Mouse (Mus musculus) MEL (cell line): ENCODE measurements around the gene Dcpp3. TPM values are rescaled to one million over a fixed set of nuclear protein-coding genes. Genes with fewer than 3 reads are reported as not detected.
"Not testable (repeated sequence)": the region's sequence is repeated elsewhere in the genome, so short reads cannot be mapped to it uniquely, and the experiment has no call there.

ENCODE experiments used
- DNase-seq: peaks from one replicate; pipeline ENCODE4 v3.0.0; 2011; ENCODE audit warnings: low read depth, low spot score
- H3K27ac ChIP-seq: 2 replicates; pipeline ENCODE4 v1.5.1; 2012; ENCODE audit warnings: low read depth, mild to moderate bottlenecking, control low read depth, low read length, moderate library complexity; ENCODE audit not compliant: control insufficient read depth
- H3K27me3 ChIP-seq, 2 experiments: fragments of 150-350 bp in 1 of 2; sonication (generic) in 1 of 2; 2 replicates each; pipeline ENCODE4 v1.6.1; 2012; ENCODE audit warnings: low read length in 2 of 2, mild to moderate bottlenecking in 2 of 2, improper control_type of control experiment in 1 of 2, moderate library complexity in 1 of 2; ENCODE audit not compliant: insufficient read depth in 2 of 2, control insufficient read depth in 1 of 2
- H3K36me3 ChIP-seq, 2 experiments: 2 replicates each; pipeline ENCODE4 v1.6.1; 2012 to 2014; ENCODE audit warnings: low read length in 2 of 2, improper control_type of control experiment in 1 of 2, inconsistent platforms in 1 of 2, mild to moderate bottlenecking in 1 of 2; ENCODE audit not compliant: insufficient read depth in 2 of 2, control insufficient read depth in 1 of 2
- H3K4me1 ChIP-seq, 2 experiments: fragments of 150-350 bp in 1 of 2; sonication (generic) in 1 of 2; 2 replicates each; pipeline ENCODE4 v1.6.1; 2012; ENCODE audit warnings: low read length in 2 of 2, improper control_type of control experiment in 1 of 2, mild to moderate bottlenecking in 1 of 2; ENCODE audit not compliant: insufficient read depth in 2 of 2, control insufficient read depth in 1 of 2
- H3K4me3 ChIP-seq, 2 experiments: fragments of 150-350 bp in 1 of 2; sonication (generic) in 1 of 2; 2 replicates each; pipeline ENCODE4 v1.5.1; 2012; ENCODE audit warnings: low read depth in 2 of 2, low read length in 2 of 2, mild to moderate bottlenecking in 2 of 2, moderate library complexity in 2 of 2, control low read depth in 1 of 2, improper control_type of control experiment in 1 of 2; ENCODE audit not compliant: control insufficient read depth in 1 of 2, insufficient read depth in 1 of 2
- H3K79me2 ChIP-seq: 2 replicates; pipeline ENCODE4 v1.6.1; 2012; ENCODE audit warnings: mild to moderate bottlenecking, low read length, moderate library complexity; ENCODE audit not compliant: control insufficient read depth, poor library complexity, insufficient read depth
- H3K9ac ChIP-seq: 2 replicates; pipeline ENCODE4 v1.6.1; 2012; ENCODE audit warnings: low read depth, mild to moderate bottlenecking, control low read depth, low read length, moderate library complexity; ENCODE audit not compliant: control insufficient read depth, poor library complexity, severe bottlenecking
- H3K9me3 ChIP-seq: fragments of 150-350 bp; sonication (generic); replicated peaks from 2 replicates; pipeline ENCODE4 v1.6.1; 2012; ENCODE audit warnings: mild to moderate bottlenecking, low read length, improper control_type of control experiment, moderate library complexity; ENCODE audit not compliant: insufficient read depth
- CHD1 ChIP-seq: IDR thresholded peaks from 2 replicates; pipeline ENCODE4 v1.6.1; 2012; ENCODE audit warnings: low read depth, mild to moderate bottlenecking, inconsistent platforms, low read length, improper control_type of control experiment
- ELF1 ChIP-seq: IDR thresholded peaks from 2 replicates; pipeline ENCODE4 v1.6.1; 2014; ENCODE audit warnings: low read depth, mild to moderate bottlenecking, inconsistent platforms, low read length, improper control_type of control experiment, moderate library complexity
- ETS1 ChIP-seq: IDR thresholded peaks from 2 replicates; pipeline ENCODE4 v1.6.1; 2012; ENCODE audit warnings: low read depth, mild to moderate bottlenecking, inconsistent platforms, low read length, improper control_type of control experiment, moderate library complexity
- GABPA ChIP-seq: IDR thresholded peaks from 2 replicates; pipeline ENCODE4 v1.6.1; 2012; ENCODE audit warnings: low read depth, mild to moderate bottlenecking, inconsistent platforms, low read length, improper control_type of control experiment, moderate library complexity
- HCFC1 ChIP-seq: IDR thresholded peaks from 2 replicates; pipeline ENCODE4 v1.6.1; 2012; ENCODE audit warnings: low read depth, mild to moderate bottlenecking, inconsistent platforms, low read length, improper control_type of control experiment, moderate library complexity
- JUND ChIP-seq: IDR thresholded peaks from 2 replicates; pipeline ENCODE4 v1.6.1; 2011; ENCODE audit warnings: low read depth, mild to moderate bottlenecking, improper control_type of control experiment, low read length
- MXI1 ChIP-seq: IDR thresholded peaks from 2 replicates; pipeline ENCODE4 v1.6.1; 2011; ENCODE audit warnings: mild to moderate bottlenecking, low read depth, low read length, improper control_type of control experiment
- MYB ChIP-seq: IDR thresholded peaks from 2 replicates; pipeline ENCODE4 v1.6.1; 2011; ENCODE audit warnings: mild to moderate bottlenecking, low read depth, low read length, improper control_type of control experiment
- MYC ChIP-seq: IDR thresholded peaks from 2 replicates; pipeline ENCODE4 v1.6.1; 2011; ENCODE audit warnings: low read depth, mild to moderate bottlenecking, low read length, improper control_type of control experiment, moderate library complexity
- NRF1 ChIP-seq: IDR thresholded peaks from 2 replicates; pipeline ENCODE4 v1.6.1; 2014; ENCODE audit warnings: low read depth, mild to moderate bottlenecking, inconsistent platforms, low read length, improper control_type of control experiment, moderate library complexity; ENCODE audit not compliant: poor library complexity, insufficient read depth, severe bottlenecking
- RCOR1 ChIP-seq: IDR thresholded peaks from 2 replicates; pipeline ENCODE4 v1.6.1; 2012; ENCODE audit warnings: low read depth, mild to moderate bottlenecking, inconsistent platforms, low read length, improper control_type of control experiment
- TAL1 ChIP-seq: IDR thresholded peaks from 2 replicates; pipeline ENCODE4 v1.6.1; 2012; ENCODE audit warnings: mild to moderate bottlenecking, inconsistent platforms, low read length, moderate library complexity, mixed read lengths
- TBP ChIP-seq: IDR thresholded peaks from 2 replicates; pipeline ENCODE4 v1.8.0; 2011; ENCODE audit warnings: low read depth, low read length, improper control_type of control experiment
- UBTF ChIP-seq: IDR thresholded peaks from 2 replicates; pipeline ENCODE4 v1.6.1; 2012; ENCODE audit warnings: low read depth, mild to moderate bottlenecking, inconsistent platforms, low read length, improper control_type of control experiment, moderate library complexity, borderline replicate concordance; ENCODE audit not compliant: insufficient read depth
- USF2 ChIP-seq, 2 experiments: IDR thresholded peaks; 2 replicates each; pipeline ENCODE4 v1.6.1; 2011 to 2012; ENCODE audit warnings: improper control_type of control experiment in 2 of 2, low read length in 2 of 2, borderline replicate concordance in 1 of 2, inconsistent platforms in 1 of 2, low read depth in 1 of 2, mild to moderate bottlenecking in 1 of 2; ENCODE audit not compliant: insufficient read depth in 1 of 2
- ZKSCAN1 ChIP-seq: IDR thresholded peaks from 2 replicates; pipeline ENCODE4 v1.6.1; 2012; ENCODE audit warnings: low read depth, mild to moderate bottlenecking, inconsistent platforms, low read length, improper control_type of control experiment, moderate library complexity
- ZMIZ1 ChIP-seq: IDR thresholded peaks from 2 replicates; pipeline ENCODE4 v1.6.1; 2012; ENCODE audit warnings: low read depth, mild to moderate bottlenecking, inconsistent platforms, low read length, improper control_type of control experiment, moderate library complexity
- ZNF384 ChIP-seq: IDR thresholded peaks from 2 replicates; pipeline ENCODE4 v1.6.1; 2012; ENCODE audit warnings: low read depth, mild to moderate bottlenecking, inconsistent platforms, low read length, improper control_type of control experiment
- polyA plus RNA-seq, 2 experiments: library from polyadenylated mRNA; stranded (reverse) in 1 of 2; unstranded in 1 of 2; fragments of >175 nt in 1 of 2; fragments of >200 nt in 1 of 2; gene quantifications; 2 replicates each; pipeline versions ENCODE4 v1.2.1 to v1.2.4; 2012; ENCODE audit warnings: low replicate concordance in 2 of 2, low read depth in 1 of 2; ENCODE audit not compliant: insufficient read length in 2 of 2, insufficient read depth in 1 of 2, missing spikeins in 1 of 2
- total RNA-seq: library from RNA; depleted of rRNA; stranded (reverse); fragments of 300-350 nt; gene quantifications from 2 replicates; pipeline ENCODE4 v1.2.3, GENCODE M21; 2012

The Dcpp3 gene
- total and polyA plus RNA-seq, 3 experiments, result not detected

- DNase-seq, H3K36me3 ChIP-seq, H3K4me1 ChIP-seq: not testable (repeated sequence)
Measured at GRCm38 (mm10) chr17:23950828-23951227, 33.6 kb downstream of the Dcpp3 start.

GRCm38 (mm10) chr17:23955174-23955573, 37.9 kb downstream of the Dcpp3 start, which contains the start of gene Sbpl:
Gene Sbpl, minus strand, starts transcription at chr17:23955274.
- Histone ChIP-seq H3K27ac (no peak within 1 kb of the TSS), H3K27me3 (0 out of 4 replicates have a peak, but pooled peaks cover 0 to 1% of the 10 kb centered on the region in 2 experiments), H3K36me3 (no peaks in the 10 kb centered on the region), H3K79me2 (no peaks in the 10 kb centered on the region), H3K9me3 (no peaks in the 10 kb centered on the region), H3K9ac (no peak within 1 kb of the TSS), H3K4me3 (no peak within 1 kb of the TSS), H3K4me1 (no peaks in the 10 kb centered on the region)
- no peak for DNase-seq
- TF ChIP-seq ZMIZ1 (no peak), ELF1 (no peak), GABPA (no peak), HCFC1 (no peak), TAL1 (no peak), CHD1 (no peak), ZNF384 (no peak), ETS1 (no peak), MYC (no peak), MYB (no peak), TBP (no peak), JUND (no peak), RCOR1 (no peak), USF2 (IDR thresholded peaks at IDR 0.05; ENCODE audit: borderline replicate concordance in 1 of 2, insufficient read depth in 1 of 2, low read depth in 1 of 2, low read length in 2 of 2) (no peak), UBTF (no peak), NRF1 (no peak), MXI1 (no peak), ZKSCAN1 (no peak)

More at GRCm38 (mm10) chr17:23950828-23951227, 33.6 kb downstream of the Dcpp3 start:
- not testable (repeated sequence) for H3K9ac ChIP-seq, H3K79me2 ChIP-seq, H3K27ac ChIP-seq, H3K27me3 ChIP-seq, H3K4me3 ChIP-seq, H3K9me3 ChIP-seq
